Mouse (Mus musculus) G1E-ER4 (cell line): ENCODE measurements around the gene Gipr. TPM values are rescaled to one million over a fixed set of nuclear protein-coding genes. Genes with fewer than 3 reads are reported as not detected.

ENCODE experiments used
- GATA1 ChIP-seq: IDR thresholded peaks from one replicate; pipeline ENCODE4 v1.8.0; 2012; ENCODE audit warnings: low read length, inconsistent platforms
- polyA plus RNA-seq: library from polyadenylated mRNA; stranded (reverse); fragments of >175 nt; gene quantifications from 2 replicates; pipeline ENCODE4 v1.2.3, GENCODE M21; 2012

Gipr gene
- polyA plus RNA-seq, 1 experiment = 3.0 TPM

GRCm38 (mm10) chr7:19184758-19185157 lies 18.8 kb upstream of the Gipr start:
- TF ChIP-seq GATA1 = no peak

GRCm38 (mm10) chr7:19184250-19184649 lies 18.3 kb upstream of the Gipr start:
- no peak for TF ChIP-seq GATA1

- no peak for TF ChIP-seq GATA1
Observed at GRCm38 (mm10) chr7:19180862-19181429, 15.0 kb upstream of the Gipr start.

GRCm38 (mm10) chr7:19179936-19180335 lies 14.0 kb upstream of the Gipr start:
- no peak for TF ChIP-seq GATA1

GRCm38 (mm10) chr7:19179173-19179572 lies 13.2 kb upstream of the Gipr start:
- TF ChIP-seq GATA1 = no peak

GRCm38 (mm10) chr7:19178443-19179092 lies 12.6 kb upstream of the Gipr start:
- TF ChIP-seq GATA1 = no peak

GRCm38 (mm10) chr7:19178035-19178434 lies 12.1 kb upstream of the Gipr start:
- no peak for TF ChIP-seq GATA1

- no peak for TF ChIP-seq GATA1
Observed at GRCm38 (mm10) chr7:19177216-19177615, 11.3 kb upstream of the Gipr start.

- TF ChIP-seq GATA1 = no peak
Observed at GRCm38 (mm10) chr7:19176516-19176947, 10.6 kb upstream of the Gipr start.

GRCm38 (mm10) chr7:19175708-19176515 lies 10.0 kb upstream of the Gipr start, which contains the start of gene Eml2:
Eml2 (plus strand) TSS chr7:19176421.
- TF ChIP-seq GATA1 = no peak

- TF ChIP-seq GATA1 = no peak
Observed at GRCm38 (mm10) chr7:19172874-19173273, 6.9 kb upstream of the Gipr start.

GRCm38 (mm10) chr7:19171831-19172230 lies 5.9 kb upstream of the Gipr start:
- TF ChIP-seq GATA1 = no peak

- no peak for TF ChIP-seq GATA1
Observed at GRCm38 (mm10) chr7:19170142-19170541, 4.2 kb upstream of the Gipr start.

- no peak for TF ChIP-seq GATA1
Observed at GRCm38 (mm10) chr7:19169506-19169905, 3.6 kb upstream of the Gipr start.

GRCm38 (mm10) chr7:19166990-19167389 lies 1.1 kb upstream of the Gipr start:
- TF ChIP-seq GATA1 = no peak

- TF ChIP-seq GATA1 = no peak
Observed at GRCm38 (mm10) chr7:19164978-19165377, 949 bp downstream of the Gipr start.

- TF ChIP-seq GATA1 = no peak
Observed at GRCm38 (mm10) chr7:19164189-19164588, 1.7 kb downstream of the Gipr start.

GRCm38 (mm10) chr7:19163752-19164151 lies 2.2 kb downstream of the Gipr start:
- TF ChIP-seq GATA1 = no peak
